Mouse (Mus musculus) cerebral cortex, adult 2 months (tissue): ENCODE measurements around the gene Olfr1023.

ENCODE experiments used
- WGBS: fragments of 180-500 bp; shearing (Covaris S2); methylation state at CpG from one replicate; pipeline ENCODE4 v1.1.7; 2018; 5-methylcytosine and 5-hydroxymethylcytosine counted together

Gene Olfr1023

DNA sequence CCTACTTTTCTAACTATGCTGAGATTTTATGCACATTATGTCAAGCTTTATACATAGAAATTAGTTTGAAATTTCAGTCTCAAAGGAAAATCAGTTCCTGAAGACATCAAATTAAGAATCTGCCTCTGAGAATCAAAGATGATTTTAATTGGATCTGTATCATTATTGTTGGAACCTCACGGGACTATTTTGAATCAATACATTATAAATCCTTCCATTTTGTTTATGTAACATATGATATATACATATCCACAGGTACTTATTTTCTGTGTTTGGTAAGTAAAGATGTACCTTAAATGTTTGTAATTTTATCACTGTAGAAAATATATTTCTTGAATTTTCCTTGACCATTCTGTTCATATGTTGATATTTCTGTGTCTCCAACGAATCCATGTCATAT lies at the start of gene Olfr1023:
TSS of gene Olfr1023 (plus strand) at position 301 of the 400 bp plus-strand sequence.
- 59% methylated on average over 2 of the region's 2 CpGs for WGBS

GRCm38 (mm10) chr2:85845383-85845782 lies 40.1 kb upstream of the Olfr1023 start, which contains the start of gene Olfr1019:
Gene Olfr1019, minus strand, starts transcription at chr2:85845483.

GRCm38 (mm10) chr2:85846730-85847129 lies 38.7 kb upstream of the Olfr1023 start, which contains the start of gene Olfr1020:
Gene Olfr1020, plus strand, starts transcription at chr2:85847030.
- WGBS, result 81% methylated on average over 1 of the region's 1 CpGs

- WGBS, result 61% methylated on average over 2 of the region's 2 CpGs
Measured at GRCm38 (mm10) chr2:85868294-85868693, 17.1 kb upstream of the Olfr1023 start, which contains the start of gene Olfr1022. Gene Olfr1022, plus strand, starts transcription at chr2:85868594.

DNA sequence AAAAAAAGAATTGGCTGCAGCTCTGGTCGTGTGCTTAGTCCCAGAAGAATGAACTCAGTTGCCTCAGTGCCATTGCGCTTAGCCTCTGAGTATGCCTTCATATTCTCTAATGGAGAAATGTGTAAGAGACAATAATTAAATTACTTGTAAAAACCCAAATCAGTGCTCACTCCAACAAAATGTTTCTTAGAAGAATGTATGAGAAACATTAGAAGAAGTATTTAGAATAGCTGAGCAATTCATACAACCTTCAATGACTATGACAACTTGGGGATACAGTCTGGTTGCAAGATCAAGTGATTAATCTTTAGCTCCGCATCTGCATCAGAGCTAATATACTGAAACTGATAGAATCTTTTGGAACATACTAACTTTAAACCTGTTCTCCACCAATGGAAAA lies 19.5 kb downstream of the Olfr1023 start, which contains the start of gene Olfr1024:
TSS of gene Olfr1024 (minus strand) at position 101 of the 400 bp plus-strand sequence.
- WGBS, result 83% methylated on average over 3 of the region's 3 CpGs

DNA sequence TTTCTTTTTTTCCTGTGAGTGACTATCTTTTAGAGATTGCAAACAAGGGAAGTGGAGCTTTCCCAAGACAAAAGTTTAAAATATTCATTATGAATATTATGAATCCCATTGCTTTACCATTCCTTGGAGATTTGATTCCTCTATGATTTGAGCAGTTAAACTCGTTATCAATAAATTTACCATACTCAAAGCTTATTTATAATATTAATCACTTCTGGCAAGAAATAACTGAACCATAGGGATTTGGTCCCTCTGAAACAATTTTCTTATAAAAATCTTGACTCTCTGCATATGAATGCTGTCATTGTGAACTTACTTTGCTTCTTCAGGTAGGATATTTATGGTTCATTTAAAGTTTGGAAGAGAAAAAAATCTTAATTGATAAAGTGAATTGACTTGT lies 29.5 kb downstream of the Olfr1023 start, which contains the start of gene Olfr1025-ps1:
TSS of gene Olfr1025-ps1 (plus strand) at position 301 of the 400 bp plus-strand sequence.
- 59% methylated on average over 1 of the region's 1 CpGs for WGBS

DNA sequence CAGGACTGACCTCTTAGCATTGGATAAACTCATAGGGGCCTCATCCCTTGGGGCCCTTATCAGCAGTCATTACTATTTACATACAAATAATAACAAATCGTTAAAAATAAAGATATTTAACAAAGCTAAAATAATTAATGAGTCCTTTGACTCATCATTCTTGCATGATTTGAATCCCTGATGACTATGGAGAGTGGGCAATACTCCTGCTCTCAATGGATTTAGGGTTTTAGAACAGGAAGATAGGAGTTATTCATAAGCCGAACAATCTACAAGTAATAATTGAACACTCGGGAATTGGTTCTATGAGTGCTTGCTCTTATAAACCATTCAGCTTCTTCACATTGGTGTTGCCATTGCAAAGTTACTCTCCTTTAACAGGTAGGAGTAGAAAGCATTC lies 35.8 kb downstream of the Olfr1023 start, which contains the start of gene Olfr1026:
TSS of gene Olfr1026 (plus strand) at position 301 of the 400 bp plus-strand sequence.
- 89% methylated on average over 3 of the region's 3 CpGs for WGBS
